ENCODE assay signal across 9 mouse cellular contexts in genomic region chr17:17843534-17844261, GRCm38 (mm10). TPM values are rescaled to one million over a fixed set of nuclear protein-coding genes. Genes with fewer than 3 reads are reported as not detected.
DNase-seq lines count a peak whose midpoint lies in the region; ATAC-seq lines count a peak whose summit lies in the region.
"Had no signal": no experiment of that assay in that cellular context is flagged by ENCODE, and none has a peak within 500 bp of the region (broad histone marks: within the 10 kb centered on the region; RNA-seq: fewer than 3 reads in every experiment).

No protein-coding gene starts in this region.

- intact Hi-C loops in gastrocnemius, postnatal 14 days (cut with DNase I; ENCODE audit: low total_unique reads): no loop called here

- peaks cover 3% of the 10 kb centered on the region; the same call in 1 of the 2 replicates for H3K36me3 ChIP-seq in midbrain, embryonic 11.5 days (ENCODE audit: control insufficient read depth, insufficient read depth, low read length)
- H3K36me3 ChIP-seq in midbrain, embryonic 10.5 days: peaks cover 46% of the 10 kb centered on the region
- no peaks in the 10 kb centered on the region for H3K36me3 ChIP-seq in intestine, embryonic 16.5 days (ENCODE audit: control insufficient read depth, insufficient read depth, low read length)
- H3K36me3 ChIP-seq in stomach, embryonic 16.5 days (ENCODE audit: control insufficient read depth, insufficient read depth, low read length): peaks cover 12% of the 10 kb centered on the region; the same call in 1 of the 2 replicates

- no peak overlapping the region for H3K4me3 ChIP-seq in midbrain, embryonic 11.5 days (ENCODE audit: low read depth, low read length)
- no peak overlapping the region for H3K4me3 ChIP-seq in midbrain, embryonic 10.5 days
- no peak overlapping the region for H3K4me3 ChIP-seq in intestine, embryonic 16.5 days (ENCODE audit: low read length)
- no peak overlapping the region for H3K4me3 ChIP-seq in stomach, embryonic 16.5 days (replicated peaks; ENCODE audit: low read length)

- no peak overlapping the region for H3K9ac ChIP-seq in midbrain, embryonic 11.5 days (ENCODE audit: low read length)
- no peak overlapping the region for H3K9ac ChIP-seq in intestine, embryonic 16.5 days (ENCODE audit: low read depth, low read length)
- no peak overlapping the region for H3K9ac ChIP-seq in stomach, embryonic 16.5 days (ENCODE audit: low read length)

- peak; percentile 32; the same call in 1 of the 2 replicates for ATAC-seq in frontal cortex, adult (ENCODE audit: low TSS enrichment)
- peak; percentile 64 for ATAC-seq in midbrain, embryonic 11.5 days (ENCODE audit: low FRiP score)
- peak; percentile 22; the same call in 1 of the 2 replicates for ATAC-seq in intestine, embryonic 16.5 days
- ATAC-seq in stomach, embryonic 16.5 days (ENCODE audit: insufficient read depth, low FRiP score): peak; percentile 59; the same call in 1 of the 2 replicates

- no peak overlapping the region for H3K27ac ChIP-seq in midbrain, embryonic 11.5 days (ENCODE audit: low read depth, low read length)
- no peak overlapping the region for H3K27ac ChIP-seq in midbrain, embryonic 10.5 days (replicated peaks)
- no peak overlapping the region for H3K27ac ChIP-seq in intestine, embryonic 16.5 days (ENCODE audit: low read length)
- H3K27ac ChIP-seq in stomach, embryonic 16.5 days (ENCODE audit: low read length): no peak overlapping the region

- no peaks in the 10 kb centered on the region; the same call in 1 of the 2 replicates for H3K4me1 ChIP-seq in midbrain, embryonic 11.5 days (ENCODE audit: control insufficient read depth, insufficient read depth, low read length)
- peaks cover 4% of the 10 kb centered on the region for H3K4me1 ChIP-seq in midbrain, embryonic 10.5 days
- 0 out of 2 replicates have a peak, but pooled peaks cover 2% of the 10 kb centered on the region for H3K4me1 ChIP-seq in intestine, embryonic 16.5 days (ENCODE audit: control insufficient read depth, insufficient read depth, low read length)
- H3K4me1 ChIP-seq in stomach, embryonic 16.5 days (ENCODE audit: control insufficient read depth, insufficient read depth, low read length): peaks cover 2% of the 10 kb centered on the region

- WGBS in midbrain, embryonic 11.5 days: 77% methylated on average over 27 of the region's 27 CpGs
- WGBS in midbrain, embryonic 10.5 days: 77% methylated on average over 27 of the region's 27 CpGs
- WGBS in intestine, embryonic 16.5 days: 68% methylated on average over 27 of the region's 27 CpGs
- WGBS in stomach, embryonic 16.5 days: 72% methylated on average over 27 of the region's 27 CpGs

- H3K4me2 ChIP-seq in midbrain, embryonic 11.5 days: no peak overlapping the region
- H3K4me2 ChIP-seq in intestine, embryonic 16.5 days (ENCODE audit: low read depth, low read length): no peak overlapping the region
- H3K4me2 ChIP-seq in stomach, embryonic 16.5 days (ENCODE audit: low read depth, low read length): no peak overlapping the region

- DNase-seq in frontal cortex, postnatal 36 days (ENCODE audit: low spot score in 2 of 2): no peak
- peak; percentile 78 for DNase-seq in midbrain, embryonic 11.5 days (ENCODE audit: low spot score, missing footprints)
- no peak for DNase-seq in midbrain, embryonic 10.5 days (ENCODE audit: low spot score)
- no peak for DNase-seq in layer of hippocampus, postnatal 14 days (ENCODE audit: low spot score in 2 of 2)
- DNase-seq in gastrocnemius, postnatal 14 days: no peak

- no peaks in the 10 kb centered on the region for H3K9me3 ChIP-seq in midbrain, embryonic 11.5 days (ENCODE audit: control insufficient read depth, low read length)
- no peaks in the 10 kb centered on the region for H3K9me3 ChIP-seq in midbrain, embryonic 10.5 days (replicated peaks)
- H3K9me3 ChIP-seq in intestine, embryonic 16.5 days (ENCODE audit: control insufficient read depth, low read length): no peaks in the 10 kb centered on the region
- no peaks in the 10 kb centered on the region for H3K9me3 ChIP-seq in stomach, embryonic 16.5 days (replicated peaks; ENCODE audit: control insufficient read depth, low read length)

- no peaks in the 10 kb centered on the region for H3K27me3 ChIP-seq in midbrain, embryonic 11.5 days (ENCODE audit: control insufficient read depth, insufficient read depth, low read length)
- H3K27me3 ChIP-seq in midbrain, embryonic 10.5 days (ENCODE audit: low read depth, poor library complexity, severe bottlenecking): peaks cover 14% of the 10 kb centered on the region; the same call in 1 of the 2 replicates
- no peaks in the 10 kb centered on the region for H3K27me3 ChIP-seq in intestine, embryonic 16.5 days (replicated peaks; ENCODE audit: control insufficient read depth, insufficient read depth, low read length)
- no peaks in the 10 kb centered on the region for H3K27me3 ChIP-seq in stomach, embryonic 16.5 days (ENCODE audit: control insufficient read depth, insufficient read depth, low read length)

RNA-seq across cellular contexts. Expression of gene Has1, which starts 11.3 kb away (rescaled TPM):
- polyA plus RNA-seq in midbrain, embryonic 11.5 days (2014; fragmentation: Nextera tagmentation; extraction: Ambion mirVana): 0.38 and 0.87 TPM in 2 replicates
- polyA plus RNA-seq in midbrain, embryonic 10.5 days (2016; fragmentation: Nextera tagmentation; extraction: Ambion mirVana): 0.65 and 0.83 TPM in 2 replicates
- 0.34 and 0.56 TPM in 2 replicates for polyA plus RNA-seq in intestine, embryonic 16.5 days (2015; fragmentation: Nextera tagmentation; extraction: Ambion mirVana)
- polyA plus RNA-seq in stomach, embryonic 16.5 days (2015; fragmentation: Nextera tagmentation; extraction: Ambion mirVana): 0.88 and 0.94 TPM in 2 replicates
- total RNA-seq in layer of hippocampus, postnatal 14 days (2021): under 1 TPM; 0.25 to 0.45 TPM
- under 1 TPM in 1 of 2 experiments, not detected in 1; 0.09 TPM for total RNA-seq in gastrocnemius, postnatal 14 days (2021)

RNA-seq across cellular contexts. Expression of gene Spaca6, which starts 16.7 kb away (rescaled TPM):
- 16.1 and 16.4 TPM in 2 replicates for polyA plus RNA-seq in midbrain, embryonic 11.5 days (2014; fragmentation: Nextera tagmentation; extraction: Ambion mirVana)
- 38.1 and 46.8 TPM in 2 replicates for polyA plus RNA-seq in midbrain, embryonic 10.5 days (2016; fragmentation: Nextera tagmentation; extraction: Ambion mirVana)
- 13.7 and 14.5 TPM in 2 replicates for polyA plus RNA-seq in intestine, embryonic 16.5 days (2015; fragmentation: Nextera tagmentation; extraction: Ambion mirVana)
- polyA plus RNA-seq in stomach, embryonic 16.5 days (2015; fragmentation: Nextera tagmentation; extraction: Ambion mirVana): 27.5 and 29.8 TPM in 2 replicates
- total RNA-seq in layer of hippocampus, postnatal 14 days (2021): 100 to 1,000 TPM in 1 of 2 experiments, 10 to 100 TPM in 1; 91.4 to 104 TPM
- total RNA-seq in gastrocnemius, postnatal 14 days (2021): 1 to 10 TPM; 6.8 to 9.1 TPM

RNA-seq across cellular contexts. Expression of gene Fpr1, which starts 40.0 kb away (rescaled TPM):
- polyA plus RNA-seq in midbrain, embryonic 11.5 days (2014; fragmentation: Nextera tagmentation; extraction: Ambion mirVana): not detected in 2 replicates
- polyA plus RNA-seq in midbrain, embryonic 10.5 days (2016; fragmentation: Nextera tagmentation; extraction: Ambion mirVana): not detected in 2 replicates
- polyA plus RNA-seq in intestine, embryonic 16.5 days (2015; fragmentation: Nextera tagmentation; extraction: Ambion mirVana): 0.29 and 0.60 TPM in 2 replicates
- 2.0 and 2.8 TPM in 2 replicates for polyA plus RNA-seq in stomach, embryonic 16.5 days (2015; fragmentation: Nextera tagmentation; extraction: Ambion mirVana)
- total RNA-seq in layer of hippocampus, postnatal 14 days (2021): not detected
- not detected for total RNA-seq in gastrocnemius, postnatal 14 days (2021)

RNA-seq across cellular contexts. Expression of gene Fpr2, which starts 43.9 kb away (rescaled TPM):
- not detected in 2 replicates for polyA plus RNA-seq in midbrain, embryonic 11.5 days (2014; fragmentation: Nextera tagmentation; extraction: Ambion mirVana)
- polyA plus RNA-seq in midbrain, embryonic 10.5 days (2016; fragmentation: Nextera tagmentation; extraction: Ambion mirVana): not detected in 2 replicates
- 0.32 and 0.61 TPM in 2 replicates for polyA plus RNA-seq in intestine, embryonic 16.5 days (2015; fragmentation: Nextera tagmentation; extraction: Ambion mirVana)
- polyA plus RNA-seq in stomach, embryonic 16.5 days (2015; fragmentation: Nextera tagmentation; extraction: Ambion mirVana): 1.1 and 2.2 TPM in 2 replicates
- total RNA-seq in layer of hippocampus, postnatal 14 days (2021): not detected
- not detected for total RNA-seq in gastrocnemius, postnatal 14 days (2021)

RNA-seq across cellular contexts. Expression of gene Fpr3, which starts 44.0 kb away (rescaled TPM):
- polyA plus RNA-seq in midbrain, embryonic 11.5 days (2014; fragmentation: Nextera tagmentation; extraction: Ambion mirVana): not detected in 2 replicates
- not detected in 2 replicates for polyA plus RNA-seq in midbrain, embryonic 10.5 days (2016; fragmentation: Nextera tagmentation; extraction: Ambion mirVana)
- polyA plus RNA-seq in intestine, embryonic 16.5 days (2015; fragmentation: Nextera tagmentation; extraction: Ambion mirVana): not detected in 2 replicates
- not detected in 2 replicates for polyA plus RNA-seq in stomach, embryonic 16.5 days (2015; fragmentation: Nextera tagmentation; extraction: Ambion mirVana)
- total RNA-seq in layer of hippocampus, postnatal 14 days (2021): not detected
- total RNA-seq in gastrocnemius, postnatal 14 days (2021): not detected
- polyA plus RNA-seq: large intestine, adult 2 months had no signal
